ENCODE assay signal across 30 mouse cellular contexts in the genomic region with DNA sequence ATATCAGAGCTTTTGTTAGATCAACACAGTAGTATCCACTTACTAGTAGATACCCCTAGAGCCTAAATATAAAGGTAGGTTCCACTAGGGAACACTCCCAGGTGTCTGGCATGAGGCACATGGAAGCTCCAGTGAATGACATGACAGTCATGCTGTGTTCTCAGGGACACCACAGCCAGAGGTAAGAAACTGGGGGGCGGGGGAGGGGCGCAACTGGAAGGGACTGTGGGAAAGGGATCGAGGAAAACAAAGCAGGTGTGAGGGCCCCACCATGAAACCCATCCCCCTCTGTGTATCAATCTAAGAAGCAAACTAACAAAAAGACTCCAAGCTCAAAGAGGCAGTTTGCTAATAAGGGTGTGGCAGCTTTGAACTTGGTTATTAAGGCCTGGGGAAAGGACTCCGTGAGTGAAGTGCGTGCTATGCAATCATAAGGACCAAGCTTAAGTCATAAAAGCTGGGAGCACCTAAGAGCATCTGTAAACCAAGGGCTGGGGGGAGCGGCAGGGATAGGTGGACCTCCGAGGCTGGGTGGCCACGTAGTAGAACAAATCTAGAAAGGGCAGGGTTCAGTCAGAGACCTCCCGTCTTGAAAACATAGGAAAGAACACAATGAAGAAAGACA. TPM values are rescaled to one million over a fixed set of nuclear protein-coding genes. Genes with fewer than 3 reads are reported as not detected.
DNase-seq lines count a peak whose midpoint lies in the region; ATAC-seq and TF ChIP-seq lines count a peak whose summit lies in the region.
"Had no signal": no experiment of that assay in that cellular context is flagged by ENCODE, and none has a peak within 500 bp of the region (broad histone marks: within the 10 kb centered on the region; RNA-seq: fewer than 3 reads in every experiment).

No protein-coding gene starts in this region.

- no peak overlapping the region for H3K9ac ChIP-seq in heart, adult 2 months (ENCODE audit: low read depth, low read length)
- H3K9ac ChIP-seq in lung, embryonic 15.5 days = no peak overlapping the region
- no peak overlapping the region for H3K9ac ChIP-seq in lung, postnatal 0 days (replicated peaks; ENCODE audit: low read depth)
- H3K9ac ChIP-seq: embryonic facial prominence, embryonic 13.5 days; embryonic facial prominence, embryonic 15.5 days; forebrain, embryonic 12.5 days had no signal

- no peaks in the 10 kb centered on the region for H3K79me2 ChIP-seq in heart, adult 2 months (replicated peaks; ENCODE audit: control insufficient read depth, insufficient read depth, low read length)

- no peaks in the 10 kb centered on the region for H3K9me3 ChIP-seq in lung, embryonic 15.5 days
- no peaks in the 10 kb centered on the region for H3K9me3 ChIP-seq in lung, postnatal 0 days (ENCODE audit: low read length)
- H3K9me3 ChIP-seq in limb, embryonic 10.5 days (replicated peaks) = no peaks in the 10 kb centered on the region
- H3K9me3 ChIP-seq: embryonic facial prominence, embryonic 13.5 days; embryonic facial prominence, embryonic 15.5 days; forebrain, embryonic 10.5 days; forebrain, embryonic 12.5 days; G1E had no signal

- H3K4me1 ChIP-seq in heart, adult 2 months (ENCODE audit: control insufficient read depth, insufficient read depth, low read length) = peaks cover 11% of the 10 kb centered on the region
- H3K4me1 ChIP-seq in lung, embryonic 15.5 days = peaks cover 16% of the 10 kb centered on the region
- peaks cover 4% of the 10 kb centered on the region; the same call in 1 of the 2 replicates for H3K4me1 ChIP-seq in lung, postnatal 0 days (ENCODE audit: insufficient read depth, low read depth, low read length)
- H3K4me1 ChIP-seq in limb, embryonic 10.5 days = peaks cover 41% of the 10 kb centered on the region

- intact Hi-C loops in heart, adult 2 months (cut with DNase I) = loop anchor here (5.0 kb wide), 1 partner anchor 35 kb away; no protein-coding TSS in a partner anchor

- no peak for TF ChIP-seq EP300 in heart, adult 2 months (IDR thresholded peaks at IDR 0.05; ENCODE audit: insufficient read depth, low read depth, low read length)
- no peak for TF ChIP-seq EP300 in lung, postnatal 0 days (IDR thresholded peaks at IDR 0.05)

- WGBS in heart, adult 2 months = 93% methylated on average over 9 of the region's 9 CpGs
- WGBS in lung, embryonic 15.5 days = 69% methylated on average over 9 of the region's 9 CpGs
- WGBS in lung, postnatal 0 days = 66% methylated on average over 9 of the region's 9 CpGs
- 84% methylated on average over 9 of the region's 9 CpGs for WGBS in limb, embryonic 10.5 days

- H3K36me3 ChIP-seq in heart, adult 2 months (ENCODE audit: control insufficient read depth, insufficient read depth, low read length) = 0 out of 2 replicates have a peak, but pooled peaks cover under 1% of the 10 kb centered on the region
- no peaks in the 10 kb centered on the region for H3K36me3 ChIP-seq in lung, embryonic 15.5 days
- H3K36me3 ChIP-seq in lung, postnatal 0 days (ENCODE audit: insufficient read depth, low read length) = no peaks in the 10 kb centered on the region
- no peaks in the 10 kb centered on the region for H3K36me3 ChIP-seq in limb, embryonic 10.5 days
- H3K36me3 ChIP-seq: embryonic facial prominence, embryonic 13.5 days; embryonic facial prominence, embryonic 15.5 days; forebrain, embryonic 10.5 days; forebrain, embryonic 12.5 days; G1E had no signal

- ATAC-seq in lung, embryonic 15.5 days (ENCODE audit: borderline replicate concordance, extremely low read depth, low FRiP score, low TSS enrichment) = 0 out of 2 replicates have a peak, but pooled peaks have one; percentile 41
- peak; percentile 17; the same call in 1 of the 2 replicates for ATAC-seq in lung, postnatal 0 days
- ATAC-seq: activated CD4-positive, CD25-positive, alpha-beta regulatory T cell, adult 4 months; CD4-positive, CD25-positive, alpha-beta regulatory T cell, adult 4 months; forebrain, embryonic 14.5 days; Patski had no signal

- no peak for TF ChIP-seq POLR2A in heart, adult 2 months (IDR thresholded peaks at IDR 0.05; ENCODE audit: insufficient read depth, low read depth, low read length)

- no peak overlapping the region for H3K4me2 ChIP-seq in lung, embryonic 15.5 days
- no peak overlapping the region for H3K4me2 ChIP-seq in lung, postnatal 0 days (replicated peaks; ENCODE audit: low read depth, low read length)
- H3K4me2 ChIP-seq: embryonic facial prominence, embryonic 13.5 days; embryonic facial prominence, embryonic 15.5 days; forebrain, embryonic 12.5 days had no signal

- H3K27me3 ChIP-seq in heart, adult 2 months (ENCODE audit: control insufficient read depth, insufficient read depth, low read length) = no peaks in the 10 kb centered on the region
- no peaks in the 10 kb centered on the region for H3K27me3 ChIP-seq in lung, embryonic 15.5 days
- no peaks in the 10 kb centered on the region for H3K27me3 ChIP-seq in lung, postnatal 0 days (replicated peaks; ENCODE audit: insufficient read depth, low read length)
- H3K27me3 ChIP-seq in limb, embryonic 10.5 days (ENCODE audit: low read depth, poor library complexity, severe bottlenecking) = no peaks in the 10 kb centered on the region
- H3K27me3 ChIP-seq: CH12.LX; embryonic facial prominence, embryonic 13.5 days; embryonic facial prominence, embryonic 15.5 days; forebrain, embryonic 12.5 days; Patski had no signal

- no peak overlapping the region for H3K4me3 ChIP-seq in heart, adult 2 months
- no peak overlapping the region for H3K4me3 ChIP-seq in lung, embryonic 15.5 days
- H3K4me3 ChIP-seq in lung, postnatal 0 days (ENCODE audit: low read depth, low read length) = no peak overlapping the region
- no peak overlapping the region for H3K4me3 ChIP-seq in limb, embryonic 10.5 days
- H3K4me3 ChIP-seq: embryonic facial prominence, embryonic 13.5 days; embryonic facial prominence, embryonic 15.5 days; erythroblast, embryonic 14.5 days; forebrain, embryonic 10.5 days; forebrain, embryonic 12.5 days had no signal

- DNase-seq in heart, adult 11 months = peak; percentile 70
- no peak for DNase-seq in heart, adult 2 months
- DNase-seq in lung, adult 18-20 months = no peak
- DNase-seq in lung, postnatal 0 days (ENCODE audit: low spot score) = peak; percentile 33
- DNase-seq in lung, postnatal 4 days = no peak
- no peak for DNase-seq in limb, embryonic 10.5 days (ENCODE audit: low spot score)
- no peak for DNase-seq in kidney, adult 11 months
- DNase-seq: adrenal gland, adult 8-10 months; adrenal gland, postnatal 14 days; adrenal gland, postnatal 36 days; B cell, adult 2 months; cerebellum, adult 11-12 months; cerebellum, adult 2 months; cerebellum, adult 9-10 months; cerebellum, postnatal 10 days; cerebellum, postnatal 25 days; embryo, embryonic 11 days had no signal

- no peak for TF ChIP-seq CTCF in heart, adult 2 months (IDR thresholded peaks at IDR 0.05)
- no peak for TF ChIP-seq CTCF in lung, postnatal 0 days (IDR thresholded peaks at IDR 0.05)

- H3K27ac ChIP-seq in heart, adult 2 months = no peak overlapping the region
- no peak overlapping the region for H3K27ac ChIP-seq in lung, embryonic 15.5 days
- no peak overlapping the region for H3K27ac ChIP-seq in lung, postnatal 0 days (ENCODE audit: low read length)
- 0 out of 2 replicates have a peak overlapping the region, but pooled peaks have one; percentile 12 for H3K27ac ChIP-seq in limb, embryonic 10.5 days
- H3K27ac ChIP-seq: embryonic facial prominence, embryonic 13.5 days; embryonic facial prominence, embryonic 15.5 days; forebrain, embryonic 10.5 days; forebrain, embryonic 12.5 days had no signal

RNA-seq across cellular contexts. Expression of gene Gm9913, which starts 57.5 kb away (rescaled TPM):
- under 1 TPM; 0.21 to 0.23 TPM for total RNA-seq in heart, adult 2 months (2021)
- polyA plus RNA-seq in heart, adult 2 months (2012; rRNA removed) = 0.29 and 0.35 TPM in 2 replicates
- polyA plus RNA-seq in lung, embryonic 15.5 days (2015; fragmentation: Nextera tagmentation; extraction: Ambion mirVana) = 0.44 and 0.50 TPM in 2 replicates
- 0.33 and 0.68 TPM in 2 replicates for polyA plus RNA-seq in lung, postnatal 0 days (2015; fragmentation: Nextera tagmentation; extraction: Ambion mirVana)
- 0.14 and 0.16 TPM in 2 replicates for polyA plus RNA-seq in limb, embryonic 10.5 days (2016; fragmentation: Nextera tagmentation; extraction: Ambion mirVana)
- total RNA-seq: adrenal gland, postnatal 36 days; CH12.LX; common myeloid progenitor, adult 5-6 weeks; G1E had no signal
- polyA plus RNA-seq: activated CD4-positive, CD25-positive, alpha-beta regulatory T cell, adult 4 months; CD4-positive, CD25-positive, alpha-beta regulatory T cell, adult 4 months; erythroblast, embryonic 14.5 days; G1E had no signal

Comparison
In these comparisons a context has a peak if more than half of its experiments do, and no peak if none do; other contexts are left out.
1. DNase-seq: peak in heart, adult 11 months (single experiment) and lung, postnatal 0 days (single experiment); none in heart, adult 2 months (0 of 2), lung, adult 18-20 months (0 of 2), lung, postnatal 4 days (0 of 2), limb, embryonic 10.5 days (single experiment) and kidney, adult 11 months (single experiment).